Mouse (Mus musculus): Measurements from ENCODE around the gene Igdcc3.

DNA sequence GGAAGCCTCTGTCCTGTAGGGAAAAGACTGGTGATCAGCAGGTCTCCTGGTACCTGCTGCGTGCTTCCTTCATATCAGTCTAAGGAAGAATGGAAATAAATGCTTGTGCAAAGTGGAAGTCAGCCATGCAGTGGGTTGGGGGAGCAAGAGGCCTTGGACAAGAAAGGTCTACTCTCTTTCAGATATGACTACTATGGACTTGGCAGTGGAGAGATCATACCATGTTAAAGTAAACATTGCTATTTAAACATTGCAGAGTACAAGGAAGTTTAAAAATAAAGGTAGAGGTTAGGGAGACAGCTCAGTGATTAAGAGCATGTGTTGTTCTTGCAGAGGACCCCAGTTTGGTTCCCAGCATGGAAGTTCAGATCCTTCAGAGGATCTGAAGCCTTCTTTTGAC, 33.1 kb upstream of the Igdcc3 start:
- TF ChIP-seq MEF2A (IDR thresholded peaks at IDR 0.05; ENCODE audit: borderline replicate concordance, low read depth, low read length) (no peak), HCFC1 (IDR thresholded peaks at IDR 0.05; ENCODE audit: low read depth, low read length) (no peak), USF1 (IDR thresholded peaks at IDR 0.05; ENCODE audit: low read depth, low read length) (no peak), GABPA (IDR thresholded peaks at IDR 0.05; ENCODE audit: insufficient replicate concordance, low read depth, low read length) (no peak), CTCF (conservative IDR thresholded peaks at IDR 0.05 in 1 of 2, IDR thresholded peaks at IDR 0.05 in 1 of 2; ENCODE audit: low read depth in 2 of 2, low read length in 2 of 2) (no peak), TCF12 (IDR thresholded peaks at IDR 0.05; ENCODE audit: low read depth, low read length) (no peak), NRF1 (IDR thresholded peaks at IDR 0.05; ENCODE audit: low read depth, low read length) (no peak), UBTF (IDR thresholded peaks at IDR 0.05; ENCODE audit: low read depth, low read length) (no peak), POLR2A (IDR thresholded peaks at IDR 0.05; ENCODE audit: low read depth, low read length) (no peak), CHD1 (IDR thresholded peaks at IDR 0.05; ENCODE audit: low read depth, low read length) (no peak), POLR2AphosphoS2 (IDR thresholded peaks at IDR 0.05; ENCODE audit: low read depth, low read length) (no peak)

All from CH12.LX (cell line).